Mouse (Mus musculus): ENCODE results near the gene Echs1.
A peak's percentile ranks its signal among the peaks of the same experiment; 100 is the strongest.

The Echs1 gene

DNA sequence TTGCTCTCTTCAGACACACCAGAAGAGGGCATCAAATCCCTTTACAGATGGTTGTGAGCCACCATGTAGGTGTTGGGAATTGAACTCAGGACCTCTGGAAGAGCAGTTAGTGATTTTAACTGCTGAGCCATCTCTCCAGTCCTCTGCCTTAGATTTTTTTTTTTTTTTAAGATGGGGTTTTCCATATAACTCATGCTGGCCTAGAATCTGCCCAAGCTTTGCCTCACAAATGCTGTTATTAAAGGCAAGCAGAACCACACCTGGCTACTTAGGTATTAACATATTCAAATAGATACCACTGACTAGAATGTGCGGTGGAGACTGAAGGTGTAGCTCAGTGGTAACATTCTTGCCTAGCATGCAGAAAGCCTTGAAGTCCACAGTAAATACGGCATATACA lies 4.2 kb upstream of the Echs1 start:
- DNase-seq (ENCODE audit: low read depth, low spot score), result no peak

DNA sequence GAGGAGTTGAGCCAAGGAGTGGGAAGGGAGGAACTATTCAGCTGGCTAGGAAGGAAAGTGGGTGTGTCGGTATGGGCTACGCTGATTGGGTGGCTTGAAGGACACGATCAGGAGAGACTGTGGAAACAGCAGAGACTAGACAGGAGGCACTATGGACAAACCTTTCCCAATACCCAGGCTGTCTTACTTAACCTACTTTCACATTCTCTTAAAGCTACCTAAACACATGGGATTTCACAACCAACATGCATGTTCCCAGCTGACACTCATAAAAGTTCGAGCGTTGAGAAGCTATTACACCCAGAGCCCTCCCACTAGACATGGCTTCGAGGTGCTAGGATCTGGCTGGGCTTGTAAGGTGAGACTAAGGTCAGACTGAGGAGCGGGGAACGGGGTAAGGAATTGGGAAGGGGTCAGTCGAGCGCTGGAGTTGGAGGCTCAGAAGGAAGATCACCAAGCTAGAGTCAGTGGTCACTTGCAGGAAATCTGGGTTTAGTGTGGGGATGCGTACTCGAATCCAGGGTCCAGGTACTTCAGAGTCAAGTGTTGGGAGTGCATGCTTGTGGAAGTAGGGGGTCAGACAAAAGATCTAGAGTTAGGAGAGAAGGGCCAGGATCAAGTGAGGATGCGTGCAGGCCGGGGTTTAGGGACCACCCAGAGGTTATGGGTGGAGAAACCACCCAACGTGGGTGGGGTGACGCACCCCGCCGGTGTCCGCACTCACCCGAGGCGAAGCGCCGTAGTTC lies 520 bp downstream of the Echs1 start, which contains the start of gene Paox:
Paox (plus strand) TSS at position 217 of the 746 bp plus-strand sequence.
- DNase-seq (ENCODE audit: low read depth, low spot score), result peak; percentile 92

DNA sequence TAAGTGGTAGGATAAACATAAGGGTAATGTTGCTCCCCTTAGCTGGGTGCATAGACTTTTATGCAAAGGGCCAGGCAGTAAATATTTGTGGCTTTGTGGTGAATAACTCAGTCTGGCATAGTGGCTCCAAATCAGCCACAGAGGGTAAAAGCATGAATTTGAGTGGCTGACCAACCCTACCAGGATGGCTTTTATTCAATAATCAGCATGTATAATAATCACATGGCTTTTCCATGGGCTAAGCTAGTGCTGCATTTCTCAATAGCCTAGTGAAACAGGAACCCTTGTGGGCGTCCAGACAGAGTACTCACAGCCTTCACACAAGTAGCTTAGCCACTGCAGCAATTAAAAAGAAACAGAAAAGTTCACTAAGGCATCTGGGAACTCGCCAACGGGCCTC lies 4.3 kb downstream of the Echs1 start:
- DNase-seq (ENCODE audit: low read depth, low spot score), result no peak

- no peak for DNase-seq (ENCODE audit: low read depth, low spot score)
Observed at GRCm38 (mm10) chr7:140104009-140104408, 12.3 kb downstream of the Echs1 start.

DNA sequence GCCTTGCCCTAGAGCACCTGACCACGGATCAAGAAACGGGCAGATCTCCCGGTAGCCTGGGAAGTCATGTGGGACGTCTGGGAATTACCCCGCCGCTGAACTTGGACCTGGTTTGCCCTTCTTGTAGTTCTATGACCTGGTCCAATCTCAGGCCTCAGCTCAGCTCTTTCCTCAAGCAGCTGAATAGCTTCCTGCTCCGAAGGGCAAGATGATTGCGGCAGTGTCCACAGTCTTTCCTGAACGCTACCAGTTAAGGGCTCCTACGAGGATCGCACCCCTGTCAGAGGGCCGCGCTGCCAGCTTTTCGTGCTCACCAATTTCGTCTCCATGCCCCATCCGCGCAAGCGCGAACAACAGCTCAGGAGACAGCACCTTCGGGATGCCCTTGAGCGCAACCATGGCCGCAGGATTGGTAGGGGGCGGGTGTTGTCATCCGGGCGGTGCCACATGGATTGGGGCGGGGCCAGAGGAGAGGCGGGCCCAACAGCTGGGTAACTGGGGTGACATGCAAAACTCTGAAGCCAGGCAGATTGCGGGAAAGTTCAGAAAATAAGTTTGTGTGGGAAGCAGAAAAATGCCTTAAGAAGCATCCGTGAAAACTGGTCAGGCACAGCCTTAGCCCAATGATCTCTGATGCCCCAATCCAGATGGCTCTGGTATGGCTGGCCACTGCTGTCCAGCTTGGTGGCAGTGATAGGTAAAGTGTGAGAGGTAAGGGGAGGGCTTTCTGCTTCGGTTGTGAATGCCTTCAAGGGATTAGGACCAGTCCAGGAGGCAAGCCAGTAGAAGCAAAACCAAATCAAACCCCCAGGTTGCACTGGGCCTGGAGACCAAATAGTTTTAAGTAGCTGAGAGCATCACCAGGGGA lies 14.0 kb downstream of the Echs1 start, which contains the start of gene Fuom:
Fuom (minus strand) TSS at position 449 of the 868 bp plus-strand sequence.
- peak; percentile 95 for DNase-seq (ENCODE audit: low read depth, low spot score)

- peak; percentile 64 for DNase-seq (ENCODE audit: low read depth, low spot score)
Observed at GRCm38 (mm10) chr7:140101498-140101897, 14.8 kb downstream of the Echs1 start.

DNA sequence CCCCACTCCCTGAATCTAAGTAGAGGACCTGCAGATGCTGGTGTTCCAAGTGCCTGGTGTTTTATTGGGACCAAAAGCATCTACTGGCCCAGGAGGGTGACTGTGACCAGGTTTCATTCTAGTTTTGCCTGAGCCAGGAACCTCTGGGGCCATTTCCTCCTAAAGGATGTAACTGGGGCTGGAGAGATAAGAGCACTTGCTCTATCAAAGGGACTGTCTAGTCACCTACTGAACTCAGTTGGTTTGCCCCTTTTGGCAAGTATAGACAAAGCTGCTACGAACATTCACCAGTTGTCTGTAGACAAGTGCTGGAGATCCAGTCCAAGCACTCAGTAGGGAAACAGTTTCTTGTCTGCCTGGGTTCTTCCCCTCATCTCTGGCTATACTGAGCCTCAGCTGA lies 17.8 kb downstream of the Echs1 start:
- DNase-seq (ENCODE audit: low read depth, low spot score), result no peak

GRCm38 (mm10) chr7:140096055-140096454 lies 20.2 kb downstream of the Echs1 start:
- no peak for DNase-seq (ENCODE audit: low read depth, low spot score)

DNA sequence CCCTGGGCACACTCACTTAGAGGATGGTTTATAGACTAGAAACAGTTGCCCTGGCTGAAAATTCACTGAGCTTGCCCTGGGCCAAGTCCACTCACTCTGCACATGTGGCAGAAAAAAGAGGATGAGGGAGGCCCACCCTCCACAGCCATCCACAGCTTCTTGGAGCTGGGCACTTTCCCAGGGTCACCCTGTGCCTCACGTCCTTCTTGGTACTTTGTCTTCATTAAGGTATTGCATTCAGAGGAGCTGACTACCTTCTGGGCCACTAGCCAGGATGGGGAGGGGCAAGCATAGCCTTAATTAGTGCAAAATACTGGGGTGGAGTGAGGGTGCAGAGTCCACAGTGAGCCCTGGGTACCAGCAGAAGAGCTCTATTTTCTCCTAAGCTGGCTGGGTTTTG lies 20.7 kb downstream of the Echs1 start:
- DNase-seq (ENCODE audit: low read depth, low spot score), result no peak

DNA sequence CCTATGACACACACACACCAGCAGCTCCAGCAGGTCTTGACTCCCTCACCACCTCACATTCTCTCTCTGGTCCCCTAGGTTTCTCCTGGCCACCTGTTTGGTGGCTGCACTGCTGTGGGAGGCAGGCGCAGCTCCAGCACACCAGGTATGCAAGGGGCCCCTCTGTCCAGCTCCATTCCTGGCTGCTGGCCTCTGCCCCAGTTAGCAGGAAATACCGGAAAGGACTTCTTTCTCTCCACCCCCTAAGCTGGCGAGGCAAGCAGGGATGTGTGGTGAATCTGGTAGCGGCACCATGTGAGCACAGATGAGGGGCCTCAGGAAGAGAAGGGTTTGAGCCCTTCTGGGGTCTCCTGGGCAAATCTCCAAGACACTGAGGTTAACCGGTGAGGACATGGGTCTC lies 21.3 kb downstream of the Echs1 start:
- no peak for DNase-seq (ENCODE audit: low read depth, low spot score)

DNA sequence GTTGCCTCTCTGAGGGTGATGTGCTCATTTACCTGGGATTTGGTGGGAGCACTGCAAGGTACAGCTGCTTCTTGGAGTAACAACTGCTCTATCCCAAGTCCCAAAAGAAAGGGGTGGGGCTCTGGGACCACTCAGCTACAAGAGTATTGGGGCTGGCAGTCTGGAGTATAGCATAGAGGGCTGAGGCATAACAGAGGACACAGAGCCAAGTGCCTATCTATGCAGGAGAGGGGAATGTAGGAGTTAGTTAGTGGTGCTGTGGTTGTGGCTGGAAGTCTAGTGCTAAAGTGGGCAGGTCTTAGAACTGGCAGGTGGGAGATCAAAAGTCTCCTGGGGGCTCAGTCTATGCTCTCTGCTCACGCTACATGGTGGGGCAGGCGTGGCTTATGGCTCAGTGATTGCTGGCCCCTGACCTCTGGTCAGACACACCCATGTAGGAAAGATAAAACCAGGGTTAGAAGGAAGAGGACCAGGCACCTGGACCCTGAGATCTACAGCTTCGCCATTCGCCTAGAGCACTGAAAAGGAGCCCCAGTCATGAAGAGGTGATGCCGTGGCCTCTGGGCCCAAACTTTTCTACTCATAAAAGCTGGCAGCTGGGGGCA lies 23.2 kb downstream of the Echs1 start, which contains the start of gene Prap1:
Prap1 (plus strand) TSS at position 472 of the 605 bp plus-strand sequence.
- DNase-seq (ENCODE audit: low read depth, low spot score), result no peak

DNA sequence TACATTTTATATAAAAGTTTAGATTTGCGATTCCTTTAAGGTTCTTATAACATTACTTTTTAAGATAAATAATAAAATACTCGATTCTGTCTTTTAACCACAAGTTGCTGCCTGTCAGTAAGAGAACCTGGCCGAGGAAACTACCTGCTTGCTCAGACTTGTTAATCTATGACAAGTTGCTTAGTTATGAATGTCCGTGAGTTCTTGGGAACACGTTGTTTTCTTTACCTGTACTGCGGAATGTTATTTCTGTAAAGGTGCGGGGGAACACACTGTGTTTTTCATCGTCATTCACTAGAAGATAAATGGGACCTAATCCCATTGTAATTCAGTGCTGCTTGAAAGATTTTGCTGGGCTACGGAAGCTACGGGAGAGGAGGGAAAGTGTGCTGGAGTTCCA lies 25.7 kb downstream of the Echs1 start:
- no peak for DNase-seq (ENCODE audit: low read depth, low spot score)

- peak; percentile 97 for DNase-seq (ENCODE audit: low read depth, low spot score)
Observed at GRCm38 (mm10) chr7:140082242-140082678, 34.0 kb downstream of the Echs1 start, which contains the start of gene Caly. Gene Caly, minus strand, starts transcription at chr7:140082548.

GRCm38 (mm10) chr7:140081408-140082241 lies 34.7 kb downstream of the Echs1 start:
- peak; percentile 80 for DNase-seq (ENCODE audit: low read depth, low spot score)

GRCm38 (mm10) chr7:140080503-140081156 lies 35.6 kb downstream of the Echs1 start:
- DNase-seq (ENCODE audit: low read depth, low spot score), result peak; percentile 99

GRCm38 (mm10) chr7:140078711-140079110 lies 37.6 kb downstream of the Echs1 start:
- DNase-seq (ENCODE audit: low read depth, low spot score), result peak; percentile 95

GRCm38 (mm10) chr7:140077698-140078097 lies 38.6 kb downstream of the Echs1 start:
- DNase-seq (ENCODE audit: low read depth, low spot score), result no peak

DNA sequence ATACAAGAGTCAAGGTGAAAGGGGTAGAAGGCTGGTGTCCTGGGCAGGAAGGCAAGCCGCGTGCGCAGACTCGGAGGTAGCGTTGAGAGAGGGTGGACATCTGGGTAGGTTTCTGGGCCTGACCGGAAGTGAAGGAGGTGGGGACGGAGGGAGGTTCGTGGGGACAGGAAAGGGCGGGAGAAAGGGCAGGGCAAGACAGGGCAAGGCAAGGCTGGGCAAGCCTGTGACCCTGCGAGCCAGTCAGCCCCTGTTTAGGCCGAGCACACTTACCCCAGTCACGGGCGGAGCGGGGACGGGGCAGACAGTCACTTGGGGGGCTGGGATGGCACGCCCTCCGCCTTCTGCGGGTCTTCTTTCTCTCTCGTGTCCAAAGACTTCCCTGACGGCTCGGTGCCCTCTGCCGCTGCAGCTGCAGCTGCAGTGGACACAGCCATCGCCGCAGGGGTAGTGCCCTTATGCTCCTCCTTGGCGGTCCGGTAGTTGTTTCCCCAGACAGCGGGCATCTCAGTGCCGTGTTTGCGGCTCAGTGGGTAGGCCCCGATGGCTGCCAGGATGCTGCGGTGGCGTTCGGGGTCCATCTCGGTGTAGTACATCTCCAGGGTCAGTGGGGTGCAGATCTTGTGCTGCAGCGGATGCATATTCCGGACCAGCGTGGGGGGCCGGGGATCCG lies 46.1 kb downstream of the Echs1 start:
- DNase-seq (ENCODE audit: low read depth, low spot score), result no peak

DNA sequence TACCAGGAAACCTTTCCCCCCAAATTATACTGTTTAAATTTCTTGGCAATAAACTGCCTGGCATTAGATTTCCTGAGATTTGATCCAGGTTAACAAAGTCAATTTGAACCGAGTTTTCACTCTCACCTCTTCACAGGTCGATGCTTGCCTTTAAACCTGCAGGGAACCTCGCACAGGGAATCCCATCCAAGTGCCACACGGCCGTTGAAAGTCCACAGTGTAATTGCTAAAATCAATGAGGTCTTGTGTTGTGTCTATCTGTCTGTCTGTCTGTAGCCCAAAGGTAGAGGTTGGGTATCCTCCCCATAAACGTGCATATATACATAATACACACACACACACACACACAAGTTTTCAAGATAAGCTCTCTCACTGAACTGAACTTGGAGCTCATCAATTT lies 48.9 kb downstream of the Echs1 start:
- no peak for DNase-seq (ENCODE audit: low read depth, low spot score)

DNA sequence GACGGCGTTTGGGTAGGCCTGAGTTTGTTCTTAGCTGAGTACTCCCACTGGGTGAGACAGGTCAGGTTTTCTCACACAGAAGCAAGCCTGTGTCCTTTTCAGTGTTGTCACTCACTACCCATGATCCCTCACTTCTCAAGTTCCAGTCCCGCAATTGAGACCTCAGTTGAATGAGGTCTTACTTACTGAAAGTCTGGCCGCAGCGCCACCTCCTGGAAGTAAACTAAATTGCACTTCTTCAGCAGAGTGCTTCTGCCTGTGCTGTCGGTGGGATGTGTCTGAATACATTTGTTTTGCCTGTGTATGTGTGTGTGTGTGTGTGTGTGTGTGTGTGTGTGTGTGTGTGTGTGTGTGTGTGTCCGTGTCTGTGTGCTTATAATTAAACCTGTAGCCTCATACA lies 53.2 kb downstream of the Echs1 start:
- DNase-seq (ENCODE audit: low read depth, low spot score), result peak; percentile 89

Data from brain, adult 2 months (tissue).